Mouse (Mus musculus) ZHBTc4 (cell line): ENCODE data around the gene Pex1.
A peak's percentile ranks its signal among the peaks of the same experiment; 100 is the strongest.
"Not testable (repeated sequence)": the region's sequence is repeated elsewhere in the genome, so short reads cannot be mapped to it uniquely, and the experiment has no call there.

Source experiments
- DNase-seq: peaks from one replicate; pipeline ENCODE4 v3.0.0-alpha.2; 2011; ENCODE audit warnings: low read depth, low spot score

Gene Pex1

GRCm38 (mm10) chr5:3644621-3645020 is 48.8 kb downstream of the Pex1 start:
- DNase-seq, result no peak

GRCm38 (mm10) chr5:3645326-3645725 is 49.5 kb downstream of the Pex1 start:
- no peak for DNase-seq

GRCm38 (mm10) chr5:3646539-3646938 is 50.7 kb downstream of the Pex1 start:
- no peak for DNase-seq

- DNase-seq, result peak; percentile 54
Observed at GRCm38 (mm10) chr5:3646991-3647707, 51.3 kb downstream of the Pex1 start.

GRCm38 (mm10) chr5:3647708-3648121 is 51.8 kb downstream of the Pex1 start:
- peak; percentile 93 for DNase-seq

- DNase-seq, result no peak
Observed at GRCm38 (mm10) chr5:3648206-3648848, 52.5 kb downstream of the Pex1 start.

GRCm38 (mm10) chr5:3648849-3649210 is 53.0 kb downstream of the Pex1 start:
- DNase-seq, result no peak

GRCm38 (mm10) chr5:3650881-3651280 is 55.0 kb downstream of the Pex1 start, which contains the start of gene Tmbim7:
Gene Tmbim7 (plus strand): TSS chr5:3651181.
- no peak for DNase-seq

- DNase-seq, result no peak
Observed at GRCm38 (mm10) chr5:3651621-3652020, 55.8 kb downstream of the Pex1 start.

GRCm38 (mm10) chr5:3652903-3653575 is 57.2 kb downstream of the Pex1 start:
- not testable (repeated sequence) for DNase-seq

GRCm38 (mm10) chr5:3653801-3654200 is 57.9 kb downstream of the Pex1 start:
- DNase-seq, result no peak

- DNase-seq, result no peak
Observed at GRCm38 (mm10) chr5:3657085-3657484, 61.2 kb downstream of the Pex1 start, which contains the start of gene Gatad1. Gene Gatad1 (minus strand): TSS chr5:3657185.

GRCm38 (mm10) chr5:3665225-3665624 is 69.4 kb downstream of the Pex1 start:
- DNase-seq, result no peak

- no peak for DNase-seq
Observed at GRCm38 (mm10) chr5:3666585-3666984, 70.7 kb downstream of the Pex1 start.

GRCm38 (mm10) chr5:3669938-3670554 is 74.2 kb downstream of the Pex1 start:
- peak; percentile 30 for DNase-seq
